Mouse (Mus musculus): Measurements from ENCODE around the gene Gpd1. TPM values are rescaled to one million over a fixed set of nuclear protein-coding genes. Genes with fewer than 3 reads are reported as not detected.
"Not testable (repeated sequence)": the region's sequence is repeated elsewhere in the genome, so short reads cannot be mapped to it uniquely, and the experiment has no call there.

Gene Gpd1
- total RNA-seq, 2 experiments from 2014 or later = 487 to 557 TPM

DNA sequence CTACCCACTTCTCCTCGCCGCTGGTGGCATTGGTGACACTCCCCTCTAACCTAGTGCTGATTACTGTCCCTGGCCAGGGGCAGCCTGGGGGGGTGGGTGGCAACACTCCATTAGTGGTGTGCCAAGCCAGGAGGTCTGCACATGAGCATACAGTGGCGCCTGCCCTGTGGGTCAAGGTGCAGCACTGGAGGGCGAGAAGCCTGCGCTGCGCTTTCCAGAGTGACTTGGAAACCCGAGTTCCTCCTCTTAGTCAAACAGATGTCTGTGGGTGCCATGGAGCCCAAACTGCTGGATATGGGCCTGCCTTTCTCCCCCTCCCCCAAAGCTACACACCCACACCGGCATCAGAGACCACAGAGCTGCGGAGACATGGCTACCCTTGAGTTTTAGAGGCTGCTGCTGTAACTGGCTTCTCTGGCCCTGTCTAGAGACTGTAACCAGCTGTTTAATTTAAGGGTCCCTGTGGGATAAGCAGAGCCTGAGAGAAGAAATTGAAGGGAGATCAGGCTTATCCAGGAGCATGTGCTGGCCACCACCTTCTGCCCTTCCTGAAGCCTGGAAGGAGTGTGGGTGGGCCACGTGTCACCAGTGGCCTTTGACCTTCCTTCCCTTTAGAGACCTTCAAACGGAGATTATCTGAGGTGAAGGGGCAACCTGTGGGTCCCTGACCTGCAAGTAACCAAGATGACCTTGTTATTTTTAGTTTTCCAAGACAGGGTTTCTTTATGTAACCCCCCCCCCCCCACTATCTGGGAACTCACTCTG is 1.2 kb upstream of the Gpd1 start:
- no peak for DNase-seq
- intact Hi-C loops (cut with DNase I; ENCODE audit: low total_unique reads) = no loop called here

DNA sequence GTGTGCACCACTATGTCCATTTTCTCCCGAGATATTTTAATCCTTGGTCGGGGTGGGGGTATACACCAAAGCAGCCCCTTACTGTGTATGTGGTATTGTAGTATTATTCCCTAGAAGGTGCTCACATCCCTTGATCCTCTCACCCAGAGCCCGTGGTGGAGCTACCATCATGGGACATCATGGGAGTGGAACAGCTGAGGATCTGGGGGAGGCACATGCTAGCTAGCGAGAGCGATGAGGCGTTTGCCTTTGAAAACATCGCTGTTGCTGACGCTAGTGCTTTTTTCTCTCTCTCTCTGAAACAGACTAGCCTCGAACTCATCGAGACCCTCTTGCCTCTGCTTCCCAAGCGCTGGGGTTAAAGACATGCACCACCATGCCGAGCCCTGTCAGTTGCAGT is 501 bp upstream of the Gpd1 start:
- intact Hi-C loops (cut with DNase I; ENCODE audit: low total_unique reads) = no loop called here
- no peak for DNase-seq

DNA sequence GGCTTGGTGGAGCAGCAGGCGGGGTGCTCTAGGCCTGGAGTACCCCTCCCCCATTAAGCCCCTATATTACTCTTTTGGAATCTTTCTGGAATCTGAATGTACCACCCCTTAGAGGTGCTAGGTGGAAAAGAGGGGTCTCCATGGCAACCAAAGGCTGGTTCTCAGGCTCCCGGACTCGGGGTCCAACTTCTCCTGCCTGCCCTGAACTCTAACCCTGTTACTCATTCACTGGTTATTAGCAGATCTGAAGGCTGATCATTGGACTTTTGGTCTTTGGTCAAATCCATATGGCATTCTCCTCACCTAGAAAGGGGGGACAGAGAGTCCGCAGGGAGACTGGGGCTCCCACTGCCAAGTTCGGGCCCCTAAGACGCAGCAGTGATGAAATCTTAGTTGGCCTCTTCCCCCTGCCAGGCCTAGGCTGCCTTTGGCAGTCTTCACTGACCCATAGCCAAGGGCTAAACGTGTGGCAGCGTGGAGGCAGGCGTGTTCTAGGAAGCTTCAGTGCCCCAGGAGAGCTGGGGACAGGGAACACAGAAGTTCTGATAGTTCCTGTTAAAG is 1.2 kb downstream of the Gpd1 start:
- intact Hi-C loops (cut with DNase I; ENCODE audit: low total_unique reads) = no loop called here
- DNase-seq = peak; percentile 59

DNA sequence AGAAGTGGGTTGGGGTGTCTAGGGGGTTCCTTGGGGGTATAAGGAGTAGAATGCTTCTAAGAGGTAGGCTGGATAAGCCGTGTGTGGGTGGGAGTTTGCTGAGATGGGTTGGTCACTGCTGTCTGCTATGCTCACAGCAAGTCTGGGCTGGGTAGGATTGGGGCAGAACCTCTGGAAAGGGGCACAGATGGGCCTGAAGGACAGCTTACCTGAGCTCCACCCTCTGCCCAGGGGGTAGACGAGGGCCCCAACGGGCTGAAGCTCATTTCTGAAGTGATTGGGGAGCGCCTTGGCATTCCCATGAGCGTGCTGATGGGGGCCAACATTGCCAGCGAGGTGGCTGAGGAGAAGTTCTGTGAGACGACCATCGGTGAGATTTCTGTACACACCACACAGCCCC is 2.5 kb downstream of the Gpd1 start:
- DNase-seq = no peak
- intact Hi-C loops (cut with DNase I; ENCODE audit: low total_unique reads) = loop anchor here (10.0 kb wide), 1 partner anchor 185 kb away; no protein-coding TSS in a partner anchor

DNA sequence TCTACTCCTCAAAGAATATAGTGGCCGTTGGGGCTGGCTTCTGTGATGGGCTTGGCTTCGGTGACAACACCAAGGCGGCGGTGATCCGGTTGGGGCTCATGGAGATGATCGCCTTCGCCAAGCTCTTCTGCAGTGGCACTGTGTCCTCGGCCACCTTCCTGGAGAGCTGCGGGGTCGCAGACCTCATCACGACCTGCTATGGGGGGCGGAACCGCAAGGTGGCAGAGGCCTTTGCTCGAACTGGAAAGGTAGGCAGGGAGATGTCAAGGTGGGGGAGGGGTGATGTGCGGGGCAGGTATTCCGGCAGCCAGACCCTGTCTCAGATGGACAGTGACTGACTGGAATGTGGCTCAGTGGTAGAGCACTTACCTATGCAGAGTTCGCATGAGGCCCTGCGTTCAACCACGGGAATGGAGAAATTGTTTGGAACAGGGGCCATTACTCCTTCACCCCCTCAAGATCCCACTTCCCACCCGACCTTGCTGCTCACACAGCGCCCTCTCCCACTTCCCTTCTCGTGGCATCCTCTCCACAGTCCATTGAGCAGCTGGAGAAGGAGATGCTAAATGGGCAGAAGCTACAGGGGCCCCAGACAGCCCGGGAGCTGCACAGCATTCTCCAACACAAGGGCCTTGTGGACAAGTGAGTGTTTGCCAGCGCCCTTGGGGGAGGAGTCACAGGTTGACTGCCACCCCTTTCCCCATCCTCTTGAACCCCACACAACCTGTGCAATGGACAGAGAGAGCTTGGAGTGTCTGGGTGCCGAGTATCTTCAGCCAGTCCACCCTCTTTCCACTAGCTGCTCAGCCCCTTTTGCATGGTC is 4.8 kb downstream of the Gpd1 start:
- no peak for DNase-seq
- intact Hi-C loops (cut with DNase I; ENCODE audit: low total_unique reads) = loop anchor here (10.0 kb wide), 1 partner anchor 183 kb away; no protein-coding TSS in a partner anchor

DNA sequence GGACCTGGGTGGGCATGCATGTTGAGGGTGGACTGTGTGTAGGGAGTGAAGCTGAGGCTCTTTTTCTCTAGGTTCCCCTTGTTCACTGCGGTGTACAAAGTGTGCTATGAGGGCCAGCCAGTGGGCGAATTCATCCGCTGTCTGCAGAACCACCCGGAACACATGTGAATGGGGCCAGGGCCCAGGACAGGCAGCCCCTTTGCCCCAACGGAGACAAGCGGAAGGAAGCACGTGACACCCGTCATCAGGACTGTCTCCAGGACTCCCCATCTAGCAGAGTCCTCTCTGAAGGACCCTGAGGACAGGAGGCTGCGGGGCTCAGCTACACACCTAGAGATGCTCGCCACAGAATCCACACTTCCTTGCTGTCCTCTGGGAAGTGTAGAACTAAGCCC is 5.8 kb downstream of the Gpd1 start:
- intact Hi-C loops (cut with DNase I; ENCODE audit: low total_unique reads) = loop anchor here (10.0 kb wide), 1 partner anchor 182 kb away; no protein-coding TSS in a partner anchor
- DNase-seq = no peak

DNA sequence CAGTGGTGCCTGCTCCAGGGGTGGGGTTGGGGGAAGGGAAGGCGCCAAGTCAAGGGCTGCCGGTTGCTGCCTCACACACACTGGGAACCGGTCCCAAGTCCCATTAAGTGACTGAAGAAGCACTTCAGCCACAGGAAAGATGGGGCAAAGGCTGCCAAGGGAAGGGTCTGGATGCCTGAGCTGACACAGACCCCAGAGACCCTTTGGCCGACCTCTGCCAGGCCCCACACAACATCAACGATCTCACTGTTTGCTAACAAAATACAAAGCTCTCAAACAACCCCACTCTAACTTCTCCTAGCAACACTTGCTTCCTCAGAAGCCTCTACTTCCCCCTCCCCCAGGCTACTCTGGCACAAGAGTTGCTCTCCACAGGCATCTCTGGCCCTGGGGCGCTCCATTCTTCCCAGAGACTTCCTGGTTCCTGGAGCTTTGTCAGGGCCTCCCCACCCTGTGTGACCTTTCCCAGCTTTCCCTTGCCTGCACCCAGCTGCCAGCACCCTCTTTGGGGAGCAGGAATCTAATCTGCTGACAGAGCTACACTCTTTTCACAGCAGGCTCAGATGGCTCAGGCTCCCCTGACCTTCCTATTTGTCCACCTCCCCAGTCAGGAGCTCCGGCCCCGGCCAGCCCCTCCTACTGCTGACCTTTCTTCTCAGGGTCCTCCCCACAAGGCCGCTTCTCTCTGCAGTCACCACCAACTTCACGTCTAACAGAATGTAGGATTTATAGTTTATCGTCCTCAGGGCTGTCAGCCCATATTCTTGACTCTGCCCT is 6.4 kb downstream of the Gpd1 start:
- peak; percentile 82 for DNase-seq
- intact Hi-C loops (cut with DNase I; ENCODE audit: low total_unique reads) = loop anchor here (10.0 kb wide), 1 partner anchor 181 kb away; no protein-coding TSS in a partner anchor

DNA sequence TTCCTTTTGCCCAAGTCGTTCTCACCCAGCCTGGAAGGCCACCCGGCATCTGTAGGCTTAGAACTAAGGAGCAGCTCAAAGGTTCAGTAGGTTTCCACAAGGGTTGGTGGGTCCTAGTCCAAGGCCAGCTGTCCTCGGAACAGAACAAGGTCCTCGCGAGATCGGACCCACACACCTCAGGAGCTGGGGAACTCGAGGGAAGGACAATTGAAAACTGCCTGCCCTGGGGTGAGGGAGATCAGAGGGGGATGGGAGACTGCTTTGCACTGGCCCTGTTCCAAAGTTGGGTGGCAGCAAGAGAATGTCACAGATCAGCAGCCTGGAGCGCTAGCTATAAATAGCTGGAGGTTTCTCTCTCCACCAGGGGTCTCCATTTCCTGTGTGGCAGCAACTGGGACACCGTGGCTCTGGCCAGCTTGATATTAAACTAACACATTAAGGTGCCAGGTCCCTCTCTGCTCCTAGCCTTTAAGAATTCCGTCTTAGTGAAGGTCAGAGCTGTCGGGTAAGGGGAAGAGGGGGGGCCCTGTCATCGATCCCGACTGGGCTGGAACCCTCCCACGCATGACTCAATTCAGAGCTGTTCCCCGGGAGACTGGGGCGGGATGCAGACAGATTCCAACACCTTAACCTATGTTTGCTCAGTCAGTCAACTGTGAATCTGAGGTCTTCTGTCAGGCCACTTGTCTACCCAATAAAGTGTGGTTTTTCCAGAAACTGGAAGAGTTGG is 7.1 kb downstream of the Gpd1 start:
- intact Hi-C loops (cut with DNase I; ENCODE audit: low total_unique reads) = loop anchor here (5.0 to 10.0 kb wide), 2 partner anchors 53 to 180 kb away; no protein-coding TSS in a partner anchor
- DNase-seq = peak; percentile 79

DNA sequence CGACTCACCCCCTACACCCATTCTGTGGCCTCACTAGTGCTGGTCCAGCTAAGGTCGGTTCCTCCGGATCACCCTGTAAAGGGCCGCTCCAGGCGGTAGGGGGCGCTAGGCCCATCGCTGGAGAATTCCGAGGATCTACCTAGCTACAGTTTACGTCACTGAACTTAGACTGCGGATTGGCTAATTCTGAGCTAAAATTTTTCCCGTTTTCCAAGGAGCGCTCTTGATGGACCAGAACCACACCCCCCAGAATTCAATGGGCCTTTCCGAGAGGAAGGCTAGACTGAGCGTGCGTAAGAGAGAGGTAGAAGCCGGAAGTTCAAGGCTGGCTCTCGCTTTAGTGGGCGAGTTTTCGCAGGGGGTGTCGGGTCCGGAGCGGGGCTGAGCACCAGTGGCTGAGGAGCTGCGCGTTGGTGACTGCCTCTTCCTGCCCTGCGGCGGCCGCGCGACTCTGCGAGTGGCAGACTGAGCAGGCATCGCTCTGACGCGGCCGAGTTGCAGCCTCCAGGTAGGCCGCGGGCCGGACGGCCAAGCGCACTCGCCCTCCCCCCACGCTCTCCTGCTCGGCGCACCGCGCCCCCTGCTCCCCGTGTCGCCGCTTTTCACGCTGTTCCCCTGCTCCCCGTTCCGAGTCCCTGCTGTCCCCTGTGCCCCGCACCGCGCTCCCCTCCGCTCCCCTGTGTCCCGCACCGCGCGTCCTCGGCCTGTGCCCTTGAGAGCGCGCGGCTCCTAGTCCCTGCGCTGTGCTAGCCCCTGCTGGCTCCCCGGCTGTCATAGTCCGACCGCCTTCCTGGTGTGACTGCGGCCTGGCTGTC is 8.2 kb downstream of the Gpd1 start, which contains the start of gene Cox14:
Cox14 (plus strand) TSS at position 278 of the 815 bp plus-strand sequence.
- intact Hi-C loops (cut with DNase I; ENCODE audit: low total_unique reads) = loop anchor here (5.0 to 10.0 kb wide), 2 partner anchors 52 to 179 kb away; no protein-coding TSS in a partner anchor
- peak; percentile 93 for DNase-seq

DNA sequence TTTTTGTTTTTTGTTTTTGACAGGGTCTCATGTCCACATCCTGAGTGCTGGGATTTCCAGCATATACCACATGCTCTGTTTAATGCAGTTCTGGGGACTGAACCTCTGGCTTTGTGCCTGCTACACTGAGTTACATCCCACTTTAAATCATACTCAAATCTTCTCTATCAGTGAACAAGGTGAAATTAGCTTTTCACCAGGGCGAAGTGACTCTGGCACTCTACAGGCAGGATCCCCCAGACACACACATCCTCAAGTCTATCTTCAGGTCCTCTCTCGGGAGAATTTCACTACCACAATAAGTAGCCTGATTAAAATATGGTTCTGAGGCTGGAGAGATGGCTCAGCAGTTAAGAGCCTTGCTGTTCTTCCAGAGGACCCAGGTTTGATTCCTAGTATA is 9.2 kb downstream of the Gpd1 start:
- intact Hi-C loops (cut with DNase I; ENCODE audit: low total_unique reads) = loop anchor here (5.0 to 10.0 kb wide), 2 partner anchors 51 to 178 kb away; no protein-coding TSS in a partner anchor
- no peak for DNase-seq

DNA sequence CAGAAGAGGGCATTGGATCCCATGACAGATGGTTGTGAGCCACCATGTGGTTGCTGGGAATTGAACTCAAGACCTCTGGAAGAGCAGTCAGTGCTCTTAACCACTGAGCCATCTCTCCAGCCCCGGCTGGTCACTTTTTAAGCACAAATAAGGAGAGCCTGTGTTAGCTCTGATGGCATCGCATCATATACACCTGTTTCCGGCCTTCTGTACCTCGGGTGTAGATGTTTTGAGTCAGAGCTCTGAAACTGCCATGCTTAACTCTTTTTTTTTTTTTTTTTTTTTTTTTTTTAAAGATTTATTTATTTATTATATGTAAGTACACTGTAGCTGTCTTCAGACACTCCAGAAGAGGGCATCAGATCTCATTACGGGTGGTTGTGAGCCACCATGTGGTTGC is 9.7 kb downstream of the Gpd1 start:
- not testable (repeated sequence) for DNase-seq
- intact Hi-C loops (cut with DNase I; ENCODE audit: low total_unique reads) = loop anchor here (5.0 to 10.0 kb wide), 2 partner anchors 50 to 178 kb away; no protein-coding TSS in a partner anchor

DNA sequence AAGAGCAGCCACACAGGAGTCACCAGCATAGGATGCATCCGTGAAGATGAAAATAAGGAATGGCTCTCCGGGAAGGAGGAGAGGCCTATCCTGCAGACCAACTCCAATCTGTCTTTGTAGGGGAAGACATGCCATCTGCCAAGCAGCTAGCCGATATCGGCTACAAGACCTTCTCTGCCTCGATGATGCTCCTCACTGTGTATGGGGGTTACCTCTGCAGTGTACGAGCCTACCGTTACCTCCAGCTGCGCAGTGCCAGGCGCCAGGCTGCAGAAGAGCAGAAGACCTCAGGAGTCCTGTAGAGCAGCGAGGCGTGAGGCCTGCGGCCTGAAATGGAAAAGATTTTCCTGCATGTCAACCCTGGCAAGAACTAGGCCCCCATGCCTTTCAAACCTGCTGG is 10.2 kb downstream of the Gpd1 start:
- intact Hi-C loops (cut with DNase I; ENCODE audit: low total_unique reads) = loop anchor here (5.0 to 10.0 kb wide), 2 partner anchors 50 to 177 kb away; no protein-coding TSS in a partner anchor
- DNase-seq = no peak

DNA sequence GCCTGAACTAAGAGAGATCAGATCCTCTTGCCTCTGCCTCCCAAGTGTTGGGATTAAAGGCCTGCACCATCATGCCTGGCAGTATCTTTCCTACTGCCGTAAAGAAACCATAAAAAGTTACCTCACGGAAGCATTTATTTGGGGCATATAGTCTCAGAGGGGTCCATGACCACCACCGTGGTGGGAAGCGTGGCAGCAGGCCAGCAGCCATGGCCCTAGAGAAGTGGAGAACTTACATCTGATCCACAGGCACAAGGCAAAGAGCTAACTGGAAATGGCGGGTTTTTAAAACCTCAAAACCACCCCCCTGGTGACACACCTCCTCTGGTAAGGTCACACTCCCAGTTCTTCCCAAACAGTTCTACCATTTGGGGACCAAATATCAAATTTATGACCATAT is 10.9 kb downstream of the Gpd1 start:
- intact Hi-C loops (cut with DNase I; ENCODE audit: low total_unique reads) = loop anchor here (5.0 to 10.0 kb wide), 2 partner anchors 49 to 177 kb away; no protein-coding TSS in a partner anchor
- no peak for DNase-seq

DNA sequence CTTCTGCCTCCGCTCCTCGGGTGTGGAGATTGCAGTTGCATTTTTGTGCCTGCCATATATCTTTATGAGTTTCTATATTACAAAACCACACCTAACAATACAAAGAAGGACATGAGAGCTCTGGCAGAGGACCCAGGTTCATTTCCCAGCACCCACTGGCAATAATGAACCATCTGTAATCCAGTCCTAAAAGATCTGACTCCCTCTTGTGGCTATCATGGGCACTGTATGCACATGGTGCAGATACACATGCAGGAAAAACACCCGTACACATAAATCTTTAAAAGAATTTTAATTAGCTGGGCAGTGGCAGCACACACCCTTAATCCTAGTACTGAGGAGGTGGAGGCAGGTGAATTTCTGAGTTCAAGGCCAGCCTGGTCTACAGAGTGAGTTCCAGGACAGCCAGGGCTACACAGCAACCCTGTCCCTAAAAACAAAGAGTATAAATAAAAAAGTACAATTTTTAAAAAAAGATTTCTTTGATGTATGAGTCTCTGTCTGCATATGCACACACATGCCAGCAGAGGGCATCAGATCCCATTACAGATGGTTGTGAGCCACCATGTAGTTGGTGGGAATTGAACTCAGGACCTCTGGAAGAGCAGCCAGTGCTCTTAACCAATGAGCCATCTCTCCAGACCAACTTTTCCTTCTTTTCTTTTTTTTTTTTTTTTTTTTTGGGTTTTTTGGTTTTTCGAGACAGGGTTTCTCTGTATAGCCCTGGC is 11.9 kb downstream of the Gpd1 start:
- intact Hi-C loops (cut with DNase I; ENCODE audit: low total_unique reads) = loop anchor here (5.0 to 10.0 kb wide), 2 partner anchors 48 to 176 kb away; no protein-coding TSS in a partner anchor
- DNase-seq = no peak

DNA sequence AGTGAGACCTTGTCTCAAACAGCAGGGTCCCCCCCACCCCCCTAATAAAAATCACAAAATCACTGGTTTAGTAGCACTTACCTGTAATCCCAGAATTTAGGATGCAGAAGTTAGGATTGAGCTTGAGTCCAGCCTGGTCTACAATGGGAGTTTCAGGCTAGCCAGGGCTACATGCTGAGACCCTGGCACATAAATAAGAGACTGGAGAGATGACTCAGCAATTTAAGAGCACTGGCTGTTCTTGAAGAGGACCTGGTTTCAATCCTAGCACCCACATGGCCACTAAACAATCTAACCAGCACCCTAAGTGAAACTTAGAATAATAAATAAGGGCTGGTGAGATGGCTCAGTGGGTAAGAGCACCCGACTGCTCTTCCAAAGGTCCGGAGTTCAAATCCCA is 13.9 kb downstream of the Gpd1 start:
- intact Hi-C loops (cut with DNase I; ENCODE audit: low total_unique reads) = no loop called here
- DNase-seq = no peak

DNA sequence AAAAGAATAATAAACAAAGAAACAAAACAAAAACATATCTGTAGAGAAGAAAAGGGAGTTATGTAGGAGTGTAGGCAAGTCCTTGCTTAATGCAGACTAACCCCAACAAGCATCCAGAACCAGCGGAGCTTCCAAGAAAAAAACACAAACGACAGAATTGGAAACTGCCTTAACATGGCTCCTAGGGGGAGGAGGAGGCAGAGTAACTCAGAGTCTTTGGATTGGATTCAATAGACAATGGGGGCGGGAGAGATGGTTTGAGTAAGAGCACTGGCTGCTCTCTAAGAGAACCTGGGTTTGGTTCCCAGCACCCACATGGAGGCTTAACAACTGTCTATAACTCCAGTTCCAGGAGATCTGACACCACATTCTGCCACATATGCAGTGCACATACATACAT is 14.4 kb downstream of the Gpd1 start:
- DNase-seq = no peak
- intact Hi-C loops (cut with DNase I; ENCODE audit: low total_unique reads) = no loop called here

DNA sequence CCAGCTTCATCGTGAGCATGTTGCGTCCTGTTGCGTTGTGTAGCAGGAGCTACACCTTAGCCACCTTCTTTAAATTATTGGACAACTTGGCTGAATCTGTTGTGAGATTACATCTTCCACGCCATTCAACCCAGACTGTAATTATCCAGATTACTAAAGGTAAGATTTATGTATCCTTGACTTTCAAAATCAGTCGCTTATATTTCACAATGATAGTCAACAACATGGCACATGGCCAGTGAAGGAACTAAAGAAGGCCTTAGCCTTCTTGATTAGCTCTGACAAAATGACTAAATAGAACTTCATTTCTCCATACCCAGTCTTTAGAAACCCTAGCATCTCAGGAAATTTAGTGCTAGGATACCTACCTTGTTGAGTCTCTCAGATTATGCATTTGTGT is 15.9 kb downstream of the Gpd1 start:
- DNase-seq = no peak
- intact Hi-C loops (cut with DNase I; ENCODE audit: low total_unique reads) = no loop called here

Measured in gastrocnemius, postnatal 14 days (tissue).